Mouse (Mus musculus): ENCODE data around the gene Pmm2. TPM values are rescaled to one million over a fixed set of nuclear protein-coding genes. Genes with fewer than 3 reads are reported as not detected.

Gene Pmm2
- polyA plus RNA-seq, 1 experiment, result 55.4 TPM

DNA sequence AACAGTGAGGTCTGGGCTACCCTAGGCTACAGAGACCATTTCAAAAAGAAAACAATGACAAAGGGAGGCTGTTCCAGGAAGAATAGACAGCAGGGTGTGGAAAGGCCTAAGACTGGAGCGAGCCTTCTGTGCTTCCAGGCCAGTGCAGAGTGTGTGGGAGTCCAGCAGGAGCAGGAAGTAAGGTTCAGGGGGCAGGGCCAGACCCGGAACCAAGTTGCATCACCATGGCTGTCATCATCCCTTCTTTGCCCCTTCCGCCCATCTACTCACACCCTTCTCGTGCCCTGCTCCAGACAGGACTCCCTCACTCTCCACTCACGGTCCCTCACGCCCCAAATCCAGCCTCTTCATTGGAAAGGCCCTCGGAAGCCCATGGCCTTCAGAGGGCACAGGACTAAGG lies 29.8 kb downstream of the Pmm2 start:
- TF ChIP-seq POLR2A (IDR thresholded peaks at IDR 0.05; ENCODE audit: borderline replicate concordance, extremely low read depth, low read depth, low read length) (peak; percentile 43; the same call in 1 of the 2 replicates), CTCF (IDR thresholded peaks at IDR 0.05; ENCODE audit: insufficient read depth, low read length) (no peak)
- Histone ChIP-seq H3K4me1 (ENCODE audit: control insufficient read depth, insufficient read depth, low read length) (peaks cover 45% of the 10 kb centered on the region), H3K4me3 (replicated peaks; ENCODE audit: extremely low read depth, low read depth, low read length) (no peak overlapping the region)
- 31% methylated on average over 7 of the region's 7 CpGs for WGBS
- DNase-seq, result no peak

GRCm38 (mm10) chr16:8667814-8668213 lies 30.3 kb downstream of the Pmm2 start:
- no peak overlapping the region for H3K4me3 ChIP-seq (replicated peaks; ENCODE audit: extremely low read depth, low read depth, low read length)
- no peak for DNase-seq
- TF ChIP-seq CTCF (IDR thresholded peaks at IDR 0.05; ENCODE audit: insufficient read depth, low read length), result no peak
- TF ChIP-seq POLR2A (IDR thresholded peaks at IDR 0.05; ENCODE audit: borderline replicate concordance, extremely low read depth, low read depth, low read length), result no peak
- peaks cover 42% of the 10 kb centered on the region for H3K4me1 ChIP-seq (ENCODE audit: control insufficient read depth, insufficient read depth, low read length)
- WGBS, result 46% methylated on average over 4 of the region's 4 CpGs

- Histone ChIP-seq H3K4me1 (ENCODE audit: control insufficient read depth, insufficient read depth, low read length) (peaks cover 38% of the 10 kb centered on the region), H3K4me3 (replicated peaks; ENCODE audit: extremely low read depth, low read depth, low read length) (no peak overlapping the region)
- no peak for TF ChIP-seq POLR2A (IDR thresholded peaks at IDR 0.05; ENCODE audit: borderline replicate concordance, extremely low read depth, low read depth, low read length)
- no peak for TF ChIP-seq CTCF (IDR thresholded peaks at IDR 0.05; ENCODE audit: insufficient read depth, low read length)
- no peak for DNase-seq
- WGBS, result 51% methylated on average over 2 of the region's 2 CpGs
Measured at GRCm38 (mm10) chr16:8668386-8668785, 30.9 kb downstream of the Pmm2 start.

- peaks cover 40% of the 10 kb centered on the region for H3K4me1 ChIP-seq (ENCODE audit: control insufficient read depth, insufficient read depth, low read length)
- no peak for DNase-seq
- H3K4me3 ChIP-seq (replicated peaks; ENCODE audit: extremely low read depth, low read depth, low read length), result no peak overlapping the region
- no peak for TF ChIP-seq POLR2A (IDR thresholded peaks at IDR 0.05; ENCODE audit: borderline replicate concordance, extremely low read depth, low read depth, low read length)
- no peak for TF ChIP-seq CTCF (IDR thresholded peaks at IDR 0.05; ENCODE audit: insufficient read depth, low read length)
- WGBS, result 70% methylated on average over 5 of the region's 5 CpGs
Measured at GRCm38 (mm10) chr16:8669432-8669831, 32.0 kb downstream of the Pmm2 start.

GRCm38 (mm10) chr16:8670041-8671035 lies 32.9 kb downstream of the Pmm2 start:
- TF ChIP-seq POLR2A (IDR thresholded peaks at IDR 0.05; ENCODE audit: borderline replicate concordance, extremely low read depth, low read depth, low read length), result no peak
- no peak for TF ChIP-seq CTCF (IDR thresholded peaks at IDR 0.05; ENCODE audit: insufficient read depth, low read length)
- 20% methylated on average over 13 of the region's 15 CpGs for WGBS
- peak overlapping the region; percentile 40 for H3K4me3 ChIP-seq (replicated peaks; ENCODE audit: extremely low read depth, low read depth, low read length)

DNA sequence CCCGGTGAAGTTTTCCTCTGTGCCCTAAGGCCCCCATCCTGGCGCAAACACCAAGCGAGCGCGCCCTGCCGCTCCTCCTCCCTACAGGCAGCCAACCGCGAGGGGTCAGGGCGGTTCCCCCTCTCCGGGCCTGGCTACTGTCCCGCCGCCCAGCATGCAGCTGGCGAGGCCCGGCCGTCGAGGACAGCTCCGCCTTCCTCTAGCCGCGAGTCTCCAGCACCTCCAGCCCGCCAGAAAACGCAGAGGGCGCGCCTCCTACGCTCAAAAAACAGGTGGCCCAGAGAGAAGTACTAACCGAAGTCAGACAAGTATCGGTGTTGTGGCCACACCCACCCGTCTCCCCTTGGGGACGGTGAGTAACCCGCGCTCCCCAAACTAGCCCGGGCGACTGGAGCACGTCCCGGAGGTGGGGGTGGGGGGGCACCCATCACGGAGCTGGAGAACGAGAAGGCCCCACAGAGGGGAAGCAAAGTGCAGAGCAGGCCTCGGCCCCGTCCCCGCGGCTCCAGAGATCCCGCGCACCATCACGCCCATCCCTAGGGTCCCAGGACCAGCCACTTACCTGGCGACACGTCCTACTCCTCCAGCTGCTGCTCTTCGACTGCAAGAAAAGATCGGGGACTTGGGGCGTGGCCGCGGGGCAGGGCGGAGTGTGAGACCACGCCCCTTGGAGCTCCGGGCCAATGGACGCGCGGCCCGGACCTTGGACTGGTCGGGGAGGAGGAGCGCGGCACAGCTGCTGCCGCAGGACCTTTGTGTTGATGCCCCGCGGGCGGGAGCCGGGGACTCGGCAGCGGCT lies 34.3 kb downstream of the Pmm2 start, which contains the start of gene Carhsp1:
Carhsp1 (minus strand) TSS at position 605 of the 799 bp plus-strand sequence.
- peak within 1 kb of the TSS; percentile 71 for H3K4me3 ChIP-seq (replicated peaks; ENCODE audit: extremely low read depth, low read depth, low read length)
- H3K4me1 ChIP-seq (ENCODE audit: control insufficient read depth, insufficient read depth, low read length), result peaks cover 28% of the 10 kb centered on the region
- WGBS, result under 1% methylated on average over 67 of the region's 67 CpGs
- TF ChIP-seq CTCF (IDR thresholded peaks at IDR 0.05; ENCODE audit: insufficient read depth, low read length), result no peak
- peak; percentile 96 for TF ChIP-seq POLR2A (IDR thresholded peaks at IDR 0.05; ENCODE audit: borderline replicate concordance, extremely low read depth, low read depth, low read length)
- peak; percentile 92 for DNase-seq

More at GRCm38 (mm10) chr16:8670041-8671035, 32.9 kb downstream of the Pmm2 start:
- DNase-seq, result no peak
- peaks cover 37% of the 10 kb centered on the region for H3K4me1 ChIP-seq (ENCODE audit: control insufficient read depth, insufficient read depth, low read length)

DNA sequence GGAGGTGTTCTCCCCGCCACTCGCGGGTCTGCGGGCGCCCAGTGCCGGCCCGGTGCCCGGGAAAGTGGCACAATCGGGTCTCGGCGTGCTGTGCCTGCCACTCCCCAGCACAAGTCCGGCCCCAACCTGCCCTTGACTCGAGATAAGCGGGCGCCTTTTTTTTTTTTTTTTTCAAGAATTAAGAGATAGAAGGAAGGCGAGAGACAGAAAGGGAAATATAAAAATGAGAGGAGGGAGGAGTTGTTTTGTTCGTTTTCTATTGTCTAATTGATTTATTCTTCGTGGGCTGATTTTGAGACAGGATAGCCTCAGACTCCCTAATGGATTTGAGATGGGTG lies 34.8 kb downstream of the Pmm2 start:
- Histone ChIP-seq H3K4me1 (ENCODE audit: control insufficient read depth, insufficient read depth, low read length) (peaks cover 24% of the 10 kb centered on the region), H3K4me3 (replicated peaks; ENCODE audit: extremely low read depth, low read depth, low read length) (peak overlapping the region; percentile 17)
- TF ChIP-seq POLR2A (IDR thresholded peaks at IDR 0.05; ENCODE audit: borderline replicate concordance, extremely low read depth, low read depth, low read length) (no peak), CTCF (IDR thresholded peaks at IDR 0.05; ENCODE audit: insufficient read depth, low read length) (no peak)
- no peak for DNase-seq
- WGBS, result 1% methylated on average over 18 of the region's 18 CpGs

DNA sequence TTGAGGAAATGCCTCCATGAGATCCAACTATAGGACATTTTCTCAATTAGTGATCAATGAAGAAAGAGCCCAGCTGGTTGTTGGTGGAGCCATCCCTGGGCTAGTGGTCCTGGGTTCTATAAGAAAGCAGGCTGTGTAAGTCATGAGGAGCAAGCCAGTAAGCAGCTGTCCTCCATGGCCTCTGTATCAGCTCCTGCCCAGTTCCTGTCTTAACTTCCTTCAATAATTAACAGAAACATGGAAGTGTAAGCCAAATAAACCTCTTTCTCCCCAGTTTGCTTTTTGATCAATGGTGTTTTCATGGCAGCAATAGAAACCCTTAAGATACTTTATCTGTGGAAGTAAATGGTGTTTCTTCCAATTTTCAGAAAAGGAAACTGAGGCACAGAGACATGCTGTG lies 35.3 kb downstream of the Pmm2 start:
- Histone ChIP-seq H3K4me3 (replicated peaks; ENCODE audit: extremely low read depth, low read depth, low read length) (no peak overlapping the region), H3K4me1 (ENCODE audit: control insufficient read depth, insufficient read depth, low read length) (peaks cover 19% of the 10 kb centered on the region)
- TF ChIP-seq CTCF (IDR thresholded peaks at IDR 0.05; ENCODE audit: insufficient read depth, low read length) (no peak), POLR2A (IDR thresholded peaks at IDR 0.05; ENCODE audit: borderline replicate concordance, extremely low read depth, low read depth, low read length) (no peak)
- no peak for DNase-seq

GRCm38 (mm10) chr16:8673343-8673742 lies 35.9 kb downstream of the Pmm2 start:
- DNase-seq, result no peak
- Histone ChIP-seq H3K4me1 (ENCODE audit: control insufficient read depth, insufficient read depth, low read length) (peaks cover 17% of the 10 kb centered on the region), H3K4me3 (replicated peaks; ENCODE audit: extremely low read depth, low read depth, low read length) (no peak overlapping the region)
- TF ChIP-seq POLR2A (IDR thresholded peaks at IDR 0.05; ENCODE audit: borderline replicate concordance, extremely low read depth, low read depth, low read length) (no peak), CTCF (IDR thresholded peaks at IDR 0.05; ENCODE audit: insufficient read depth, low read length) (no peak)
- 51% methylated on average over 6 of the region's 6 CpGs for WGBS

Measured in lung, adult 2 months (tissue).